Mouse (Mus musculus): ENCODE measurements around the gene Fat2.

GRCm38 (mm10) chr11:55293179-55293578, 43.2 kb downstream of the Fat2 start:
- TF ChIP-seq CTCF (IDR thresholded peaks at IDR 0.05; ENCODE audit: low read depth, low read length) (no peak), POLR2A (IDR thresholded peaks at IDR 0.05; ENCODE audit: borderline replicate concordance, low read depth, low read length) (no peak)
